Mouse (Mus musculus): ENCODE results near the gene Camta1.

The Camta1 gene

DNA sequence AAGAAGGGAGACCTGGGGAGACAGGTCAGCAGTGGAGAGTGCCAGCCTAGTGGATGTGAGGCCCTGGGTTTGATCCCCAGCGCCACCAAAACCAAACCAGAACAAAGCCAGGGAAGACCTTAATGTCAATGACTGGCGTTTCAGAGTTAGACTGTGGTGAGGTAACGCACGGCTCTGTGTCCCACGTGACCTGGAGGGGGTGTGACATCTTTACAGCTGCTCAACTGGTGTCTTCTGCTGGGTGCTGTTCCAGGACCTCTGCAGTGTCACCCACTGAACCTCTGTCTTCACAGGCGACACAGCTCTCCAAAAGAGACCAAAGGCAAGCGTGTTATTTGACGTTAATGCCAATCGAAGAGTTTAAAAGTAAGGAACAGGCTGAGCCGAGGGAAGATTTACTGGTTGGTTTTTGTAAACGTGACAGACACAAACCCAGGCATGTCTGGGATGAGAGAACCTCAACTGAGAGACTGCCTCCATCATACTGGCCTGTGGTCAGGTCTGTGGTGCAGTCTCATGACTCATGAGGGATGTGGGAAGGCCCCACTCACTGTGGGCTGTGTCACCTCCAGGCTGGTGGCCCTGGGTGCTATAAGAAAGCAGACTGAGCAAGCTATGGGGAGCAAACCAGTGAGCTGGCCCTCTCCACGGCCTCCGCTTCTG is 855.9 kb downstream of the Camta1 start:
- peak; percentile 27 for DNase-seq (ENCODE audit: inconsistent ontology term)

GRCm38 (mm10) chr4:151001397-151001796 is 860.3 kb downstream of the Camta1 start:
- DNase-seq (ENCODE audit: inconsistent ontology term), result peak; percentile 39

- DNase-seq (ENCODE audit: inconsistent ontology term), result no peak
These were observed 863.0 kb downstream of the Camta1 start for GRCm38 (mm10) chr4:150998626-150999025.

DNA sequence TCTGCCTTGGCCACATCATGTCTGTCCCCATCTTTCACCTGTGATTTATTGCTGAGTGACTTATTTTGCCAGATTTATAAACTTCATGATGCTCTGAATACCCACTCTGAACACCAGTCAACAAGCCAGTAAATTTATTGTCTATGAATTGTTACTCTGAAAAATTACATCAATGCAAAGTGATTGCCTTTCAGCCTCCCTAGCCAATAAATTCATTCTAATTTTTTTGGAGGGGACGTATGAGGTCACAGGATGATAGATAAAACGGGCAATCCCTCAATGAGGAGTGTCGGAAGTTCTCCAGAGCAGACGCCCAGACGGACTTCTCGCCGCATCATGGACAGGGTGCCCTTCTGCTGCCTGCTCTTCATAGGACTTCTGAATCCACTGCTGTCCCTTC is 864.9 kb downstream of the Camta1 start, which contains the start of gene Uts2:
TSS of gene Uts2 (plus strand) at position 301 of the 400 bp plus-strand sequence.
- no peak for DNase-seq (ENCODE audit: inconsistent ontology term)

DNA sequence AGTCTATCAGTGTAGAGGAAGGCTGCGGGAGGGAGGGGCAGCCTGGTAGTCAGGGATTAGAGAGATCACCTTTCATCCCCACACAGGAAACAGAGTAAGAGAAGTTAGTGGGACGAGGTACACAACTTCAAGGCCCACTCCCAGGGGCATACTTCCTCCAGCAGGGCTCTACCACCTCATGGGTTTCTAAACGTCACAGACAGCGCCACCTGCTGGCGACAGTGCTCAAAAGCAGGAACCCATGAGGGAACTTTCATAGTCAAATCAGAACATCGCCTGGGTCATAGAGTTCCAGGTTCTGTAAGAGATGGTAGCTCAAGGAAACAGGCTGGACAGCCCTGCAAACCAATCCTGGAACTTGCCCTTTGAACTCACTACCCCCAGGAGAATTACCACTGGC is 871.5 kb downstream of the Camta1 start:
- DNase-seq (ENCODE audit: inconsistent ontology term), result no peak

GRCm38 (mm10) chr4:150980153-150980552 is 881.5 kb downstream of the Camta1 start:
- DNase-seq (ENCODE audit: inconsistent ontology term), result no peak

DNA sequence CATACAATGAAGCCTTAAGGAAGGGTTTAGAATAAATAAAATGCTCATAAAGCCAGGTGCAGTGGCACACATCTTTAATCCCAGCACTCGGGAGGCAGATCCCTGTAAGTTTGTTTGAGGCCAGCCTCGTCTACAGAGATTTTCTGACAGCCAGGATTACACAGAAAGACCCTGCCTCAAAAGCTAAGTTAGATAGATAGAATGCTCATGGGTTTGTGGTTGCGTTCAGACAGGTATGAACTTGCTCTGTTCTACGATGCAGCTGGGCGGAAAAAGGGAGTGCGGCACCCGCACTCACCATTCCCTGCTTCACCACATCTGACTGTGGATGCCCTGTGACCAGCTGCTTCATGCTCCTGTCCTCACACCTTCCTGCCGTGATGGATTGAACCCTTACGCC is 882.2 kb downstream of the Camta1 start:
- DNase-seq (ENCODE audit: inconsistent ontology term), result no peak

DNA sequence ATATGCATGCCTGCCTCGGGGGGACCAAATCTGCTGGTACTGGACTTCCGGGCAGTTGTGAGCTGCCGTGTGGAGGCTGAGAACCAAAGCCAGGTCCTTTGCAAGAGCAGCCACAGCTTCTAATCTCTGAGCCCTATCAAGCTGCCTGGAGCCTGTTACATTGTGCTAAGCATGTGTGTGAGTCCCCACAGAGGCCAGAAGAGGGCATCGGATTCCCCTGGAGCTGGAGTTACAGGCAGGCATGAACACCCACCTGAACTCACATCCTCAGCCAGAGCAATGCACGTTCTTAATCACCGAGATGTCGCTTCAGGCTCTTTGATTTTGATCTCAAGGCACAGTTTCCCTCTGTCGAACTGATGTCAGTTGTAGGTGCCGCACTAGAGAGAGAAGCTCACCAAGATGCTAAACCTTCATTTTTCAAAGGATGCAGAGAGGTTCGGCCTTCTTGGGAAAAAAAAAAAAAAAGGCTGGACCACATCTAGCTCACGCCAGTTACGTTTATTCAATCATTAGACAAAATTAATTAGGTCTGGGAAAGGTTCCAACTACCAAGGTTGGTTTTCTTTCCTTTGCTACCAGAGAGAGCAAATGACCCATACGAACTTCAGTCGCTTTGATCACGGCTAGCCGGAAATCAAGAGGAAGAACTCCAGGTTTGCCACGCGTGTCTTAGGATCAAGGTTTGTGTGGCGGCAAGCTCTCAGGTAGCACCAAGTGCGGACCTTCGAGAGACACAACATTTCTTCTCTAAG is 883.3 kb downstream of the Camta1 start:
- no peak for DNase-seq (ENCODE audit: inconsistent ontology term)

DNA sequence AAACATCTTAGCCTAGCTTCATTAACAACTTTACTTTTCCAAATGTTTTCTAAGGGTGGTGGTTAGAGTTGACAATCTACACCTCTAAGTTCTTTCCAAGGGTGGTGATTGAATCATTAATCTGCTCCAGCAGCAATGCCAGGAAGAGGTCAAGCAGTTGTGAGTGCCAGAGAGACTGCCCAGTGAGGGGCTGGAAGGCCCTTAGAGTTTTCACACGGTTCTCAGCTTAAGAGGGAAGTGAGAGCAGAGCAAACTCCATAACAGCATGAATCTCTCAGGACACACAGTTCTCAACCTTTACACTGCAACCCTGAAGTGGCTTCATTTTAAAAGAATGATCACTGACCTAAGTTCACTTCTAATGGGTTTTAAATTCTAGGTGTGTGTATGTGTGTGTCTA is 886.5 kb downstream of the Camta1 start:
- DNase-seq (ENCODE audit: inconsistent ontology term), result no peak

GRCm38 (mm10) chr4:150973264-150973663 is 888.4 kb downstream of the Camta1 start:
- peak; percentile 88 for DNase-seq (ENCODE audit: inconsistent ontology term)

- no peak for DNase-seq (ENCODE audit: inconsistent ontology term)
These were observed 892.7 kb downstream of the Camta1 start for GRCm38 (mm10) chr4:150968956-150969355.

DNA sequence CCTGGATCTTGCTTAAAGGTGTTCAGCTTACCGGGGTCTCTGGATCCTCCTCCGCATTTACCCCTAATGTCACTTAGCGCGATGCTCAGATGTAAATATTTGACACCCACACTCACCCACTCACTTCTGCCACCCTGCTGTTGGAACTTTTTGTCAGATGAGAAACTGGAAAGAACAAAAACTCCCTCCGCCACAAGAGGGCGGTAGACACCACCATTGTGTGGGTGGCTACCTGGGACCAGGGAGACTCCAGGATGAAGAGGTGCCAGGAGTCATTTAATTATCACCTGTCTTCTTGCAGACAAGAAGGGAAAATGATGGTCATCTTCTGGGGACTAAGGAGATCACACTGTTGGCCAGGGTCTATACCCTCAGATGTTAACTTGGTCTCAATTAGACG is 895.1 kb downstream of the Camta1 start:
- DNase-seq (ENCODE audit: inconsistent ontology term), result peak; percentile 52

- no peak for DNase-seq (ENCODE audit: inconsistent ontology term)
These were observed 896.1 kb downstream of the Camta1 start for GRCm38 (mm10) chr4:150965555-150965951.

GRCm38 (mm10) chr4:150964635-150965554 is 896.8 kb downstream of the Camta1 start:
- peak; percentile 78 for DNase-seq (ENCODE audit: inconsistent ontology term)

- DNase-seq (ENCODE audit: inconsistent ontology term), result no peak
These were observed 898.0 kb downstream of the Camta1 start for GRCm38 (mm10) chr4:150963711-150964110.

DNA sequence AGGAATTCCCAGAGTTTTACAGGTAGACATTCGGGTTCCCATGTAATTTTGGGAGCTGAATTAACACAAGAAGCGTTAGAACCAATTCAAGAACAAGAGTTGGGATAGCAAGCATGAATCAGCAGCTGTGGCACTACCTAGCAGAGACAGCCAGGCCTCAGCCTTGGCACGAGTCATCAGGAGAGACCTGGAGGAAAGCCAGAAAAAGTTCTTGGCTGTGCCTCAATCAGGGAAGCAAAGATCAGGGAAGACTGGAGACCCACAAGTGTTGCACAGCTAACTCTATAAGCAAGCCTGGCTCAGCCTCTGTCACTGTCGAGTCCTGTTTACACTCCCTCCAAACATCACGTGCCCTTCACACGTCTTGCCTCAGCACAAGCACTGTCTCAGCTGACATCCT is 899.4 kb downstream of the Camta1 start:
- peak; percentile 27 for DNase-seq (ENCODE audit: inconsistent ontology term)

- no peak for DNase-seq (ENCODE audit: inconsistent ontology term)
These were observed 903.1 kb downstream of the Camta1 start for GRCm38 (mm10) chr4:150958536-150958935.

DNA sequence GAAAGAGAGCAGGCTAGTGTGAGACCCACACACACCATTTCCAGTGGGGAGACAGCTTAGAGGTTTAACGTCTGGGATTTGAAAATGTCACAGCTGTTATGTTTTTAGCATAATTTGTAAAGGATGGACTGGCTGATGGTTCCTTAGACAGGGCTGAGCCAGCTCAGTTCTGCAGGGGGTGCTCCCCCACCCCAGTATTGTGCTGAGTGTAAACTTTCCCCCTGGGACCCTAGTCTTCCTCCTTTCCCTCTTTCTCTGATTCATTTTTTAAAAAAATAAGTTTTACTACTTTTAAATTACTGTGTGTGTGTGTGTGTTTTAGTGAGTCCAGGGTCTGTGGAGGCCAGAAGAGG is 904.6 kb downstream of the Camta1 start:
- DNase-seq (ENCODE audit: inconsistent ontology term), result no peak

- DNase-seq (ENCODE audit: inconsistent ontology term), result no peak
These were observed 905.1 kb downstream of the Camta1 start for GRCm38 (mm10) chr4:150956369-150957105.

DNA sequence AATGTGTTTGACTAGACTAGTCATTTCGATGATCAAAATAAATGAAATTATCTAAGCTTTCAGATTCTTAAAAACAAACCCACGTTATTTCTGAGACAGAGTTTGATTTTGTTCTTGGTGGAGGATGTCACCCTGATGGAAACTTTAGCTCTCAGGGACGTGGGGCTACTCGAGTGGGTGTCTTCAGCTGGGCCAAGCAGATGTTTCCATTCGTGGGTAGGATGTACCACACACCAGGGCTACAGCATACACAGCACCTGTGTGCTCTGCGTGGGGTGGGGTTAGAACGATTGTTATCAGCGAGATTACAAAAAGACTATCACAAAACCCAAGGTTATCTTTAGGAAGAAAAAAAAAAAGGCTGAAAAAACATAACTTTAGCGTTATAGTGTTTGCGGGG is 910.7 kb downstream of the Camta1 start:
- no peak for DNase-seq (ENCODE audit: inconsistent ontology term)

- DNase-seq (ENCODE audit: inconsistent ontology term), result no peak
These were observed 917.0 kb downstream of the Camta1 start for GRCm38 (mm10) chr4:150944707-150945106.

Measured in Muller cell, postnatal 12 days (primary cell).